18 mouse cellular contexts compared by ENCODE assay signal in genomic region chr2:137013811-137014350, GRCm38 (mm10).
DNase-seq lines count a peak whose midpoint lies in the region; ATAC-seq and TF ChIP-seq lines count a peak whose summit lies in the region.
"Had no signal": no experiment of that assay in that cellular context is flagged by ENCODE, and none has a peak within 500 bp of the region (broad histone marks: within the 10 kb centered on the region; RNA-seq: fewer than 3 reads in every experiment).

No protein-coding gene starts in this region.

- no peaks in the 10 kb centered on the region for H3K36me3 ChIP-seq in midbrain, postnatal 0 days (ENCODE audit: insufficient read depth, low read length)
- H3K36me3 ChIP-seq in midbrain, embryonic 13.5 days: no peaks in the 10 kb centered on the region
- no peaks in the 10 kb centered on the region for H3K36me3 ChIP-seq in heart, postnatal 0 days (replicated peaks; ENCODE audit: control insufficient read depth, insufficient read depth, low read length)
- H3K36me3 ChIP-seq in forebrain, postnatal 0 days (ENCODE audit: insufficient read depth): no peaks in the 10 kb centered on the region
- H3K36me3 ChIP-seq: embryonic facial prominence, embryonic 12.5 days; midbrain, embryonic 12.5 days had no signal

- 57% methylated on average over 4 of the region's 4 CpGs for WGBS in midbrain, postnatal 0 days
- WGBS in midbrain, embryonic 13.5 days: 69% methylated on average over 4 of the region's 4 CpGs
- 53% methylated on average over 4 of the region's 4 CpGs for WGBS in heart, postnatal 0 days
- WGBS in forebrain, postnatal 0 days: 58% methylated on average over 4 of the region's 4 CpGs

- no peak overlapping the region for H3K4me2 ChIP-seq in midbrain, postnatal 0 days (ENCODE audit: low read depth, low read length, poor library complexity, severe bottlenecking)
- H3K4me2 ChIP-seq in midbrain, embryonic 13.5 days (replicated peaks): no peak overlapping the region
- no peak overlapping the region for H3K4me2 ChIP-seq in heart, postnatal 0 days (ENCODE audit: low read depth, low read length)
- no peak overlapping the region for H3K4me2 ChIP-seq in forebrain, postnatal 0 days (ENCODE audit: low read depth)
- H3K4me2 ChIP-seq: embryonic facial prominence, embryonic 12.5 days; liver, embryonic 11.5 days; lung, embryonic 14.5 days; midbrain, embryonic 12.5 days had no signal

- H3K27me3 ChIP-seq in midbrain, postnatal 0 days (ENCODE audit: insufficient read depth, low read length): no peaks in the 10 kb centered on the region
- no peaks in the 10 kb centered on the region for H3K27me3 ChIP-seq in midbrain, embryonic 13.5 days
- H3K27me3 ChIP-seq in heart, postnatal 0 days (ENCODE audit: control insufficient read depth, insufficient read depth, low read length): no peaks in the 10 kb centered on the region
- no peaks in the 10 kb centered on the region for H3K27me3 ChIP-seq in forebrain, postnatal 0 days (ENCODE audit: insufficient read depth, low read length)
- H3K27me3 ChIP-seq: embryonic facial prominence, embryonic 12.5 days; midbrain, embryonic 12.5 days had no signal

- no peak overlapping the region for H3K9ac ChIP-seq in midbrain, postnatal 0 days (replicated peaks; ENCODE audit: low read length, poor library complexity, severe bottlenecking)
- no peak overlapping the region for H3K9ac ChIP-seq in midbrain, embryonic 13.5 days (replicated peaks)
- H3K9ac ChIP-seq in heart, postnatal 0 days (replicated peaks; ENCODE audit: low read depth, low read length): no peak overlapping the region
- H3K9ac ChIP-seq in forebrain, postnatal 0 days: no peak overlapping the region
- H3K9ac ChIP-seq: embryonic facial prominence, embryonic 12.5 days; lung, embryonic 14.5 days; midbrain, embryonic 12.5 days had no signal

- no peak for TF ChIP-seq CTCF in gastrocnemius, adult 2 months (IDR thresholded peaks at IDR 0.05)
- no peak for TF ChIP-seq CTCF in midbrain, postnatal 0 days (IDR thresholded peaks at IDR 0.05)
- TF ChIP-seq CTCF in heart, postnatal 0 days (IDR thresholded peaks at IDR 0.05; ENCODE audit: low read depth): no peak
- no peak for TF ChIP-seq CTCF in forebrain, postnatal 0 days (IDR thresholded peaks at IDR 0.05; ENCODE audit: low read depth)

- intact Hi-C loops in gastrocnemius, adult 2 months (cut with DNase I): no loop called here

- no peak overlapping the region for H3K4me3 ChIP-seq in gastrocnemius, adult 2 months
- no peak overlapping the region for H3K4me3 ChIP-seq in midbrain, postnatal 0 days (ENCODE audit: low read depth, low read length)
- H3K4me3 ChIP-seq in midbrain, embryonic 13.5 days (replicated peaks): no peak overlapping the region
- H3K4me3 ChIP-seq in heart, postnatal 0 days (ENCODE audit: low read depth, low read length): no peak overlapping the region
- no peak overlapping the region for H3K4me3 ChIP-seq in forebrain, postnatal 0 days (ENCODE audit: low read depth, low read length)
- H3K4me3 ChIP-seq: embryonic facial prominence, embryonic 12.5 days; midbrain, embryonic 12.5 days had no signal

- DNase-seq in gastrocnemius, adult 2 months: peak; percentile 29
- DNase-seq in gastrocnemius, postnatal 4 days (ENCODE audit: low spot score in 2 of 2): no peak
- peak; percentile 12 for DNase-seq in midbrain, postnatal 0 days (ENCODE audit: low spot score)
- DNase-seq in heart, postnatal 0 days (ENCODE audit: low spot score): peak; percentile 51
- no peak for DNase-seq in right cerebral cortex, postnatal 25 days
- DNase-seq in forebrain, postnatal 0 days: no peak
- DNase-seq: adrenal gland, postnatal 14 days; cerebellum, adult 8-10 months; layer of hippocampus, postnatal 36 days; left cerebral cortex, postnatal 4 days; lung, embryonic 14.5 days; spleen, adult 18-20 months; thymus, adult 2 months had no signal

- ATAC-seq in midbrain, postnatal 0 days (ENCODE audit: low FRiP score): no peak
- no peak for ATAC-seq in midbrain, embryonic 13.5 days
- ATAC-seq in heart, postnatal 0 days (ENCODE audit: insufficient read depth, low read depth): no peak
- no peak for ATAC-seq in frontal cortex, adult (ENCODE audit: low TSS enrichment)
- no peak for ATAC-seq in forebrain, postnatal 0 days

- peak overlapping the region; percentile 25; the same call in 1 of the 2 replicates for H3K27ac ChIP-seq in gastrocnemius, adult 2 months
- no peak overlapping the region for H3K27ac ChIP-seq in midbrain, postnatal 0 days (ENCODE audit: low read depth, low read length)
- H3K27ac ChIP-seq in midbrain, embryonic 13.5 days: no peak overlapping the region
- no peak overlapping the region for H3K27ac ChIP-seq in heart, postnatal 0 days (ENCODE audit: low read depth)
- H3K27ac ChIP-seq in forebrain, postnatal 0 days (ENCODE audit: low read depth, low read length): no peak overlapping the region
- H3K27ac ChIP-seq: embryonic facial prominence, embryonic 12.5 days; midbrain, embryonic 12.5 days had no signal

- TF ChIP-seq EP300 in heart, postnatal 0 days (IDR thresholded peaks at IDR 0.05; ENCODE audit: low read depth): no peak

- no peaks in the 10 kb centered on the region for H3K4me1 ChIP-seq in midbrain, postnatal 0 days (ENCODE audit: insufficient read depth, low read length)
- no peaks in the 10 kb centered on the region for H3K4me1 ChIP-seq in midbrain, embryonic 13.5 days (replicated peaks)
- H3K4me1 ChIP-seq in heart, postnatal 0 days (ENCODE audit: control insufficient read depth, insufficient read depth): no peaks in the 10 kb centered on the region
- H3K4me1 ChIP-seq in forebrain, postnatal 0 days (ENCODE audit: insufficient read depth): no peaks in the 10 kb centered on the region
- H3K4me1 ChIP-seq: midbrain, embryonic 12.5 days had no signal

- H3K9me3 ChIP-seq in midbrain, postnatal 0 days (ENCODE audit: low read length): no peaks in the 10 kb centered on the region
- no peaks in the 10 kb centered on the region for H3K9me3 ChIP-seq in midbrain, embryonic 13.5 days
- H3K9me3 ChIP-seq in heart, postnatal 0 days (replicated peaks; ENCODE audit: control insufficient read depth, low read length): no peaks in the 10 kb centered on the region
- no peaks in the 10 kb centered on the region for H3K9me3 ChIP-seq in forebrain, postnatal 0 days (ENCODE audit: low read length)
- H3K9me3 ChIP-seq: embryonic facial prominence, embryonic 12.5 days; midbrain, embryonic 12.5 days had no signal

Comparison
In these comparisons a context has a peak if more than half of its experiments do, and no peak if none do; other contexts are left out.
1. DNase-seq: peak in gastrocnemius, adult 2 months (single experiment), midbrain, postnatal 0 days (single experiment) and heart, postnatal 0 days (single experiment); none in gastrocnemius, postnatal 4 days (0 of 2), right cerebral cortex, postnatal 25 days (single experiment) and forebrain, postnatal 0 days (single experiment).